Mouse (Mus musculus): ENCODE results near the gene Mapk7.

GRCm38 (mm10) chr11:61532820-61533219 lies 38.6 kb upstream of the Mapk7 start:
- no peak for TF ChIP-seq CTCF (IDR thresholded peaks at IDR 0.05; ENCODE audit: borderline replicate concordance, control insufficient read depth, extremely low read depth, insufficient read depth, low read length, poor library complexity)
- no peak for TF ChIP-seq POLR2A (IDR thresholded peaks at IDR 0.05; ENCODE audit: control insufficient read depth, extremely low read depth, insufficient read depth, low read length, poor library complexity)

Measured in thymus, adult 2 months (tissue).